Mouse (Mus musculus) gastrocnemius, postnatal 36 days (tissue): ENCODE measurements around the gene Hoxb8. TPM values are rescaled to one million over a fixed set of nuclear protein-coding genes. Genes with fewer than 3 reads are reported as not detected.

ENCODE experiments used
- DNase-seq, 2 experiments: peaks; one replicate each; pipeline ENCODE4 v3.0.0; 2022
- intact Hi-C: fragments of 180-260 bp; cut with DNase I; formaldehyde crosslinking; loops from one replicate; pipeline ENCODE4 v1.15.1; 2025
- microRNA-seq, 2 experiments: library from miRNA; unstranded; fragments of <30 nt; microRNA quantifications; one replicate each; pipeline ENCODE4 v1.2.0; 2021
- total RNA-seq, 2 experiments: library from RNA; stranded (reverse); gene quantifications; 2 replicates each; pipeline ENCODE4 v1.2.3; 2021

The Hoxb8 gene
- total RNA-seq, 2 experiments from 2014 or later, result 0.15 TPM

GRCm38 (mm10) chr11:96326705-96327104, 45.0 kb downstream of the Hoxb8 start:
- no peak for DNase-seq
- intact Hi-C loops, result no loop called here

- no peak for DNase-seq
- intact Hi-C loops, result no loop called here
Observed at GRCm38 (mm10) chr11:96327122-96327521, 45.4 kb downstream of the Hoxb8 start.

- DNase-seq, result no peak
- intact Hi-C loops, result no loop called here
Observed at GRCm38 (mm10) chr11:96327750-96328149, 46.0 kb downstream of the Hoxb8 start.

GRCm38 (mm10) chr11:96328605-96329004, 46.9 kb downstream of the Hoxb8 start:
- no peak for DNase-seq
- intact Hi-C loops, result no loop called here

GRCm38 (mm10) chr11:96332105-96332504, 50.4 kb downstream of the Hoxb8 start:
- no peak for DNase-seq
- intact Hi-C loops, result no loop called here

- intact Hi-C loops, result no loop called here
Observed at GRCm38 (mm10) chr11:96332618-96333032, 50.9 kb downstream of the Hoxb8 start.

GRCm38 (mm10) chr11:96333241-96334001, 51.7 kb downstream of the Hoxb8 start:
- intact Hi-C loops, result no loop called here
- DNase-seq, result no peak

More at GRCm38 (mm10) chr11:96332618-96333032, 50.9 kb downstream of the Hoxb8 start:
- no peak for DNase-seq

GRCm38 (mm10) chr11:96334002-96334364, 52.3 kb downstream of the Hoxb8 start:
- intact Hi-C loops, result no loop called here

More at GRCm38 (mm10) chr11:96334002-96334364, 52.3 kb downstream of the Hoxb8 start:
- no peak for DNase-seq

Small RNA genes lying within 50 kb of the gene (microRNA-seq; reads per million reads assigned to microRNA genes)
- gene Mir10a (6,270 to 8,601 reads per million in 2 experiments), gene Mir196a-1 (3.2 to 5.9 reads per million in 2 experiments)

Other genes starting within 250 kb of the Hoxb8 start
- 10 to 100 TPM; 26.5 to 30.1 TPM for gene Snf8, start 247.0 kb upstream of the Hoxb8 start, total RNA-seq
- gene Ube2z, start 216.5 kb upstream of the Hoxb8 start, total RNA-seq, result 10 to 100 TPM; 14.5 to 15.4 TPM
- 1,000 to 10,000 TPM; 1,399 to 1,465 TPM for gene Atp5g1, start 206.2 kb upstream of the Hoxb8 start, total RNA-seq
- not detected for gene Calcoco2, start 169.9 kb upstream of the Hoxb8 start, total RNA-seq
- gene Ttll6, start 148.1 kb upstream of the Hoxb8 start, total RNA-seq, result not detected
- gene Hoxb13, start 87.6 kb upstream of the Hoxb8 start, total RNA-seq, result not detected
- gene Hoxb9, start 10.4 kb upstream of the Hoxb8 start, total RNA-seq, result under 1 TPM in 1 of 2 experiments, not detected in 1; 0.10 TPM
- under 1 TPM; 0.39 to 0.41 TPM for gene Hoxb7, start 4.7 kb downstream of the Hoxb8 start, total RNA-seq
- gene Hoxb6, start 10.6 kb downstream of the Hoxb8 start, total RNA-seq, result under 1 TPM; 0.38 to 0.54 TPM
- under 1 TPM; 0.52 to 0.61 TPM for gene Hoxb5, start 21.4 kb downstream of the Hoxb8 start, total RNA-seq
- under 1 TPM; 0.23 to 0.54 TPM for gene Hoxb4, start 36.4 kb downstream of the Hoxb8 start, total RNA-seq
- gene Hoxb3, start 41.4 kb downstream of the Hoxb8 start, total RNA-seq, result under 1 TPM; 0.38 to 0.54 TPM
- gene Hoxb2, start 68.6 kb downstream of the Hoxb8 start, total RNA-seq, result under 1 TPM in 1 of 2 experiments, not detected in 1; 0.12 TPM
- not detected for gene Hoxb1, start 83.8 kb downstream of the Hoxb8 start, total RNA-seq
- 1 to 10 TPM in 1 of 2 experiments, not detected in 1; 1.6 TPM for gene Skap1, start 182.7 kb downstream of the Hoxb8 start, total RNA-seq